Mouse (Mus musculus) G1E (cell line): ENCODE data around the gene Gpx8. TPM values are rescaled to one million over a fixed set of nuclear protein-coding genes. Genes with fewer than 3 reads are reported as not detected.

Experiments used
- ATAC-seq: 2 replicates; pipeline ENCODE4 v1.8.0; 2016; ENCODE audit warnings: mild to moderate bottlenecking; ENCODE audit not compliant: insufficient number of reproducible peaks, poor library complexity, low FRiP score, severe bottlenecking; ENCODE audit errors: extremely low read depth
- DNase-seq: peaks from one replicate; pipeline ENCODE4 v3.0.0; 2012; ENCODE audit warnings: low spot score
- H3K27me3 ChIP-seq: 2 replicates; pipeline ENCODE4 v1.6.1; 2012; ENCODE audit warnings: mild to moderate bottlenecking, low read length, inconsistent platforms; ENCODE audit not compliant: insufficient read depth
- H3K36me3 ChIP-seq: replicated peaks from 2 replicates; pipeline ENCODE3; 2012; ENCODE audit warnings: mild to moderate bottlenecking, inconsistent platforms
- H3K4me1 ChIP-seq: 2 replicates; pipeline ENCODE4 v1.6.1; 2012; ENCODE audit warnings: low read depth, low read length, inconsistent platforms, mixed read lengths; ENCODE audit not compliant: insufficient read depth
- H3K4me3 ChIP-seq: 2 replicates; pipeline ENCODE4 v1.5.1; 2012; ENCODE audit warnings: low read depth, mild to moderate bottlenecking, inconsistent platforms, low read length, moderate library complexity, mixed read lengths
- H3K9me3 ChIP-seq: replicated peaks from 2 replicates; pipeline ENCODE4 v1.6.1; 2012; ENCODE audit warnings: inconsistent platforms
- CTCF ChIP-seq: IDR thresholded peaks from 2 replicates; pipeline ENCODE4 v1.5.1; 2012; ENCODE audit warnings: low read depth, low read length, inconsistent platforms, mixed read lengths
- GATA1 ChIP-seq: IDR thresholded peaks from 2 replicates; pipeline ENCODE4 v1.6.1; 2012; ENCODE audit warnings: borderline replicate concordance, low read length, inconsistent platforms, mixed read lengths
- GATA2 ChIP-seq: IDR thresholded peaks from 2 replicates; pipeline ENCODE4 v1.6.1; 2012; ENCODE audit warnings: low read depth, low read length, inconsistent platforms, borderline replicate concordance
- POLR2AphosphoS5 ChIP-seq: IDR thresholded peaks from 2 replicates; pipeline ENCODE4 v1.6.1; 2012; ENCODE audit warnings: low read depth, low read length, inconsistent platforms; ENCODE audit not compliant: insufficient replicate concordance
- TAL1 ChIP-seq: conservative IDR thresholded peaks from 2 replicates; pipeline ENCODE4 v1.6.1; 2012; ENCODE audit warnings: low read depth, low read length, inconsistent platforms, mixed read lengths
- polyA plus RNA-seq: library from polyadenylated mRNA; stranded (reverse); fragments of >175 nt; gene quantifications from 2 replicates; pipeline ENCODE4 v1.2.3, GENCODE M21; 2012
- total RNA-seq, 2 experiments: library from RNA; stranded (forward) in 1 of 2; stranded (reverse) in 1 of 2; fragments of 200-1000 nt in 1 of 2; fragments of >200 nt in 1 of 2; fragmentation: Nextera tagmentation in 1 of 2; gene quantifications; 2 replicates each; pipeline ENCODE4 v1.2.3; 2014 to 2017

Gene Gpx8
- total and polyA plus RNA-seq, 3 experiments, result 0.16 TPM; not detected in 2

DNA sequence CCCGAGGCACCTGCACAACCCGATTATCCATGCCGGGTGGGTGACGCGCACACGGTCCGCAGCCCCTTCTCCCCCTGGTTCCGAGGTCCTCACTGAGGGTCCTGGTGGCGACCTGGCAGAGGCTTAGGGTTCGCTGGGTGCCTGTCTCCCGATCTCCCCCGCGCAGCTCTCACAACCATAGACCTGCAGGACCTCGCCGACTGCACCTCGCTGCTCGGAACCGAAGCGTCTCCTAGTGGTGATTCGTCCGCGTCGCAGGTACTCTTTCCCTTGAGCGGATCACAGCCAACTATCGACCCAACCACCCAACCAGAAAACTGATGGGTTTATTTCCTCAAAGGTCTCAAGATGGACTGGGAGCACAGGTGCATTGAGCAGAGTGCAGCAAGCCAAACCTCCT is 52.0 kb downstream of the Gpx8 start:
- peaks cover 6% of the 10 kb centered on the region; the same call in 1 of the 2 replicates for H3K9me3 ChIP-seq
- H3K27me3 ChIP-seq, result peaks cover 45% of the 10 kb centered on the region
- no peaks in the 10 kb centered on the region for H3K36me3 ChIP-seq
- ATAC-seq, result no peak
- DNase-seq, result no peak
- TF ChIP-seq GATA2, result no peak
- TF ChIP-seq GATA1, result no peak
- no peak for TF ChIP-seq TAL1
- TF ChIP-seq CTCF, result no peak
- no peak for TF ChIP-seq POLR2AphosphoS5
- peak overlapping the region; percentile 2; the same call in 1 of the 2 replicates for H3K4me3 ChIP-seq
- H3K4me1 ChIP-seq, result peaks cover 8% of the 10 kb centered on the region

DNA sequence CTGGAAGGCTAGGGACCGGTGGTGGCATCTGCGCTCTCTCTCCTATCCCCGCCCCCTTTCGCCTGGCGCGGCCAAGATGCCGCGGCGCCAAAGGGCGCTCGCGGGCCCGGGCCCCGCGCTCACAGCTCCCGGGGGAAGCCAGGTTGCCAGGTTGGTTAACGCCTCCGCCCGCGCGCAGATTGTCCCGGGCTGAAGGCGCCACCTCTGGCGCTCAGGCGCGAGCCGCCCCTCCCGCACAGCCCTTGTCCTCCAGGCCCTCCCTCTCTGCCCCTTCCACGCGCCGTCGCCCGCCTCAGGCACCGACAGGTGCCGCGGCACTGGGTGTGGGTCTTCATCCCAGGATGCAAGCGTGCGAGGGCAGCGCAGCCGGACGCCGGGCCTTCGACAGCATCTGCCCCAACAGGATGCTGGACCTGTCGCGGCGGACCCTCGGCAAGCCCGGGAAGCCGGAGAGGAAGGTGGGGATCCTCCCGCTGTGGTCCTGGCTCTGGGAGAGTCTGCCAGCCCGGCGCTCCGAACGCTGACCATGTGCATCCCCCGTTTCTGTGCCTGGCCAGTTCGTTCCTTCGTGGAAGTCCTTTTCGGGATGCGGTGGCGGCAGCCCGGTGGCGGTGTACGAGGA is 52.6 kb downstream of the Gpx8 start, which contains the start of gene Mcidas:
Mcidas (plus strand) TSS at position 315 of the 622 bp plus-strand sequence.
- ATAC-seq, result no peak
- DNase-seq, result no peak

More for the DNA sequence above, 52.6 kb downstream of the Gpx8 start, which contains the start of gene Mcidas:
- Histone ChIP-seq H3K27me3 (peaks cover 46% of the 10 kb centered on the region), H3K4me1 (peaks cover 10% of the 10 kb centered on the region), H3K9me3 (peaks cover 6% of the 10 kb centered on the region; the same call in 1 of the 2 replicates), H3K36me3 (no peaks in the 10 kb centered on the region), H3K4me3 (peak within 1 kb of the TSS; percentile 2; the same call in 1 of the 2 replicates)
- TF ChIP-seq CTCF (no peak), POLR2AphosphoS5 (no peak), GATA1 (no peak), GATA2 (no peak), TAL1 (no peak)

Other genes starting within 250 kb of the Gpx8 start
- 12.3 and 19.4 TPM in 2 replicates for gene Plpp1, start 245.6 kb downstream of the Gpx8 start, total RNA-seq (2014; fragmentation: Nextera tagmentation)
- 1.5 and 2.1 TPM in 2 replicates for gene Plpp1, start 245.6 kb downstream of the Gpx8 start, total RNA-seq (2017)
- 3.4 and 3.5 TPM in 2 replicates for gene Plpp1, start 245.6 kb downstream of the Gpx8 start, polyA plus RNA-seq
- gene Mtrex, start 119.0 kb downstream of the Gpx8 start, total RNA-seq (2014; fragmentation: Nextera tagmentation), result 84.2 and 84.7 TPM in 2 replicates
- 56.3 and 71.1 TPM in 2 replicates for gene Mtrex, start 119.0 kb downstream of the Gpx8 start, total RNA-seq (2017)
- gene Mtrex, start 119.0 kb downstream of the Gpx8 start, polyA plus RNA-seq, result 4.1 and 4.7 TPM in 2 replicates
- gene Dhx29, start 119.0 kb downstream of the Gpx8 start, total RNA-seq (2014; fragmentation: Nextera tagmentation), result 54.4 and 57.6 TPM in 2 replicates
- gene Dhx29, start 119.0 kb downstream of the Gpx8 start, total RNA-seq (2017), result 19.4 and 20.1 TPM in 2 replicates
- gene Dhx29, start 119.0 kb downstream of the Gpx8 start, polyA plus RNA-seq, result 7.2 and 7.3 TPM in 2 replicates
- not detected in 2 replicates for gene Ccno, start 58.6 kb downstream of the Gpx8 start, total RNA-seq (2014; fragmentation: Nextera tagmentation)
- gene Ccno, start 58.6 kb downstream of the Gpx8 start, total RNA-seq (2017), result 0.05 and 0.06 TPM in 2 replicates
- gene Ccno, start 58.6 kb downstream of the Gpx8 start, polyA plus RNA-seq, result not detected in 2 replicates
- gene Mcidas, start 52.6 kb downstream of the Gpx8 start, total RNA-seq (2014; fragmentation: Nextera tagmentation), result not detected in 2 replicates
- gene Mcidas, start 52.6 kb downstream of the Gpx8 start, total RNA-seq (2017), result 0.05 TPM in 1 of 2 replicates, not detected in the other
- gene Mcidas, start 52.6 kb downstream of the Gpx8 start, polyA plus RNA-seq, result not detected in 2 replicates
- gene Cdc20b, start 11.3 kb downstream of the Gpx8 start, total RNA-seq (2014; fragmentation: Nextera tagmentation), result not detected in 2 replicates
- gene Cdc20b, start 11.3 kb downstream of the Gpx8 start, total RNA-seq (2017), result not detected in 2 replicates
- not detected in 2 replicates for gene Cdc20b, start 11.3 kb downstream of the Gpx8 start, polyA plus RNA-seq
- not detected in 2 replicates for gene Gzma, start 54.6 kb upstream of the Gpx8 start, total RNA-seq (2014; fragmentation: Nextera tagmentation)
- gene Gzma, start 54.6 kb upstream of the Gpx8 start, total RNA-seq (2017), result not detected in 2 replicates
- not detected in 2 replicates for gene Gzma, start 54.6 kb upstream of the Gpx8 start, polyA plus RNA-seq
- not detected in 2 replicates for gene Esm1, start 163.2 kb upstream of the Gpx8 start, total RNA-seq (2014; fragmentation: Nextera tagmentation)
- not detected in 2 replicates for gene Esm1, start 163.2 kb upstream of the Gpx8 start, total RNA-seq (2017)
- not detected in 2 replicates for gene Esm1, start 163.2 kb upstream of the Gpx8 start, polyA plus RNA-seq
- gene Gzmk, start 179.5 kb upstream of the Gpx8 start, total RNA-seq (2014; fragmentation: Nextera tagmentation), result not detected in 2 replicates
- not detected in 2 replicates for gene Gzmk, start 179.5 kb upstream of the Gpx8 start, total RNA-seq (2017)
- gene Gzmk, start 179.5 kb upstream of the Gpx8 start, polyA plus RNA-seq, result not detected in 2 replicates
- gene BC067074, start 246.7 kb upstream of the Gpx8 start, total RNA-seq (2014; fragmentation: Nextera tagmentation), result not detected in 2 replicates
- gene BC067074, start 246.7 kb upstream of the Gpx8 start, total RNA-seq (2017), result 0.11 and 0.12 TPM in 2 replicates
- gene BC067074, start 246.7 kb upstream of the Gpx8 start, polyA plus RNA-seq, result not detected in 2 replicates